Mouse (Mus musculus): ENCODE data around the gene Tmtc3.
A peak's percentile ranks its signal among the peaks of the same experiment; 100 is the strongest.
"Not testable (repeated sequence)": the region's sequence is repeated elsewhere in the genome, so short reads cannot be mapped to it uniquely, and the experiment has no call there.

Gene Tmtc3

GRCm38 (mm10) chr10:100487097-100487978 lies at the start of gene Tmtc3, which contains the start of gene Cep290:
Gene Tmtc3, minus strand, starts transcription at chr10:100487350.
Gene Cep290, plus strand, starts transcription at chr10:100487558.
- peak; percentile 98 for DNase-seq

GRCm38 (mm10) chr10:100524499-100525390 lies 37.6 kb upstream of the Tmtc3 start:
- DNase-seq: no peak

- no peak for DNase-seq
Observed at GRCm38 (mm10) chr10:100522330-100522729, 35.2 kb upstream of the Tmtc3 start.

GRCm38 (mm10) chr10:100521617-100522016 lies 34.5 kb upstream of the Tmtc3 start:
- no peak for DNase-seq

- DNase-seq: no peak
Observed at GRCm38 (mm10) chr10:100508170-100508569, 21.0 kb upstream of the Tmtc3 start.

- DNase-seq: no peak
Observed at GRCm38 (mm10) chr10:100498309-100498708, 11.2 kb upstream of the Tmtc3 start.

- no peak for DNase-seq
Observed at GRCm38 (mm10) chr10:100491916-100492315, 4.8 kb upstream of the Tmtc3 start.

- no peak for DNase-seq
Observed at GRCm38 (mm10) chr10:100486701-100487096, 451 bp downstream of the Tmtc3 start.

GRCm38 (mm10) chr10:100479538-100479937 lies 7.6 kb downstream of the Tmtc3 start:
- DNase-seq: no peak

GRCm38 (mm10) chr10:100475040-100475439 lies 12.1 kb downstream of the Tmtc3 start:
- no peak for DNase-seq

GRCm38 (mm10) chr10:100460515-100460914 lies 26.6 kb downstream of the Tmtc3 start:
- DNase-seq: no peak

- DNase-seq: no peak
Observed at GRCm38 (mm10) chr10:100449394-100449793, 37.8 kb downstream of the Tmtc3 start.

GRCm38 (mm10) chr10:100427592-100427991 lies 59.6 kb downstream of the Tmtc3 start:
- no peak for DNase-seq

GRCm38 (mm10) chr10:100415566-100415965 lies 71.6 kb downstream of the Tmtc3 start:
- no peak for DNase-seq

GRCm38 (mm10) chr10:100402301-100402700 lies 84.8 kb downstream of the Tmtc3 start:
- not testable (repeated sequence) for DNase-seq

All from layer of hippocampus, adult 9-11 months (tissue).